Mouse (Mus musculus): ENCODE measurements around the gene Nsa2. TPM values are rescaled to one million over a fixed set of nuclear protein-coding genes. Genes with fewer than 3 reads are reported as not detected.
"Not testable (repeated sequence)": the region's sequence is repeated elsewhere in the genome, so short reads cannot be mapped to it uniquely, and the experiment has no call there.

The Nsa2 gene
- polyA plus RNA-seq, 1 experiment from 2014 or later: 20.0 TPM

- Histone ChIP-seq H3K4me1 (ENCODE audit: control insufficient read depth, low read depth, low read length) (no peaks in the 10 kb centered on the region), H3K4me3 (ENCODE audit: low read depth, low read length) (no peak overlapping the region), H3K9me3 (replicated peaks; ENCODE audit: control insufficient read depth, low read length) (no peaks in the 10 kb centered on the region), H3K9ac (ENCODE audit: low read depth, low read length) (no peak overlapping the region), H3K4me2 (ENCODE audit: low read depth, low read length) (no peak overlapping the region), H3K27ac (ENCODE audit: low read length) (no peak overlapping the region), H3K36me3 (ENCODE audit: control insufficient read depth, insufficient read depth) (peaks cover 34% of the 10 kb centered on the region), H3K27me3 (ENCODE audit: control insufficient read depth, insufficient read depth, low read depth, low read length) (no peaks in the 10 kb centered on the region)
- no peak for ATAC-seq (ENCODE audit: low read depth)
- 68% methylated on average over 10 of the region's 10 CpGs for WGBS (ENCODE audit: insufficient replicate concordance)
Observed at GRCm38 (mm10) chr13:97175520-97176264, 38.0 kb upstream of the Nsa2 start.

DNA sequence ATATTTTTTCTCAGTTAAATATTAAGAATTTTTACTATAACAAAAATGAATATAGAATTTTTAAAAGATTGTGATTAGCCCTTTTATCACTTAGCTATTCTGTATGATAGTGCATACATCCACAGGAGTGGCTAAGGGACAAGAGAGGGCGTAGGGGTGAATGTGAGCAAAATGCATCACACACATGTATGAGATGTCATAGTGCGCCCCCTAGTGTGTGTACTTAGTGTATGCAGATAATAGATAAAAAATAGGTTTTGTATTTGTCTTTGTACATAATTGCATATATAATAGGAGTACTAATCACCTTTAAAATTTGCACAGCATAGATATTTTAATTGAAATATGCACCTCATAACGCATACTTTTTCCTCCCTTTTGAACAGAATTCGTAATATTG is 8.1 kb upstream of the Nsa2 start:
- Histone ChIP-seq H3K27ac (ENCODE audit: low read length) (no peak overlapping the region), H3K9ac (ENCODE audit: low read depth, low read length) (no peak overlapping the region), H3K4me3 (ENCODE audit: low read depth, low read length) (no peak overlapping the region), H3K9me3 (replicated peaks; ENCODE audit: control insufficient read depth, low read length) (no peaks in the 10 kb centered on the region), H3K36me3 (ENCODE audit: control insufficient read depth, insufficient read depth) (peaks cover 22% of the 10 kb centered on the region), H3K4me2 (ENCODE audit: low read depth, low read length) (no peak overlapping the region), H3K4me1 (ENCODE audit: control insufficient read depth, low read depth, low read length) (no peaks in the 10 kb centered on the region), H3K27me3 (ENCODE audit: control insufficient read depth, insufficient read depth, low read depth, low read length) (no peaks in the 10 kb centered on the region)
- no peak for ATAC-seq (ENCODE audit: low read depth)
- WGBS (ENCODE audit: insufficient replicate concordance): 50% methylated on average over 4 of the region's 4 CpGs

GRCm38 (mm10) chr13:97142321-97142720 is 4.6 kb upstream of the Nsa2 start:
- peaks cover 6% of the 10 kb centered on the region for H3K4me1 ChIP-seq (ENCODE audit: control insufficient read depth, low read depth, low read length)
- WGBS (ENCODE audit: insufficient replicate concordance): 75% methylated on average over 7 of the region's 7 CpGs
- ATAC-seq (ENCODE audit: low read depth): no peak

GRCm38 (mm10) chr13:97138404-97138931 is 731 bp upstream of the Nsa2 start:
- not testable (repeated sequence) for H3K9me3 ChIP-seq (replicated peaks; ENCODE audit: control insufficient read depth, low read length); ATAC-seq (ENCODE audit: low read depth); H3K27me3 ChIP-seq (ENCODE audit: control insufficient read depth, insufficient read depth, low read depth, low read length); H3K36me3 ChIP-seq (ENCODE audit: control insufficient read depth, insufficient read depth); H3K4me1 ChIP-seq (ENCODE audit: control insufficient read depth, low read depth, low read length)
- 19% methylated on average over 8 of the region's 8 CpGs for whole genome bisulfite sequencing (ENCODE audit: insufficient replicate concordance)
- H3K4me3 ChIP-seq (ENCODE audit: low read depth, low read length): peak overlapping the region; percentile 95
- H3K4me2 ChIP-seq (ENCODE audit: low read depth, low read length): peak overlapping the region; percentile 70
- H3K27ac ChIP-seq (ENCODE audit: low read length): peak overlapping the region; percentile 85
- peak overlapping the region; percentile 96 for H3K9ac ChIP-seq (ENCODE audit: low read depth, low read length)

More at GRCm38 (mm10) chr13:97142321-97142720, 4.6 kb upstream of the Nsa2 start:
- H3K4me2 ChIP-seq (ENCODE audit: low read depth, low read length): no peak overlapping the region
- no peak overlapping the region for H3K4me3 ChIP-seq (ENCODE audit: low read depth, low read length)
- no peak overlapping the region for H3K27ac ChIP-seq (ENCODE audit: low read length)
- no peak overlapping the region for H3K9ac ChIP-seq (ENCODE audit: low read depth, low read length)
- H3K36me3 ChIP-seq (ENCODE audit: control insufficient read depth, insufficient read depth): peaks cover 9% of the 10 kb centered on the region
- no peaks in the 10 kb centered on the region for H3K9me3 ChIP-seq (replicated peaks; ENCODE audit: control insufficient read depth, low read length)
- H3K27me3 ChIP-seq (ENCODE audit: control insufficient read depth, insufficient read depth, low read depth, low read length): no peaks in the 10 kb centered on the region

- not testable (repeated sequence) for ATAC-seq (ENCODE audit: low read depth); H3K27me3 ChIP-seq (ENCODE audit: control insufficient read depth, insufficient read depth, low read depth, low read length); H3K9ac ChIP-seq (ENCODE audit: low read depth, low read length); H3K27ac ChIP-seq (ENCODE audit: low read length); H3K4me1 ChIP-seq (ENCODE audit: control insufficient read depth, low read depth, low read length); H3K4me2 ChIP-seq (ENCODE audit: low read depth, low read length); H3K4me3 ChIP-seq (ENCODE audit: low read depth, low read length); H3K9me3 ChIP-seq (replicated peaks; ENCODE audit: control insufficient read depth, low read length)
- no CpG with 5 or more reads among the region's 2 CpGs for WGBS (ENCODE audit: insufficient replicate concordance)
- H3K36me3 ChIP-seq (ENCODE audit: control insufficient read depth, insufficient read depth): peaks cover 16% of the 10 kb centered on the region
Observed at GRCm38 (mm10) chr13:97130413-97130812, 7.3 kb downstream of the Nsa2 start.

- H3K27me3 ChIP-seq (ENCODE audit: control insufficient read depth, insufficient read depth, low read depth, low read length); H3K9ac ChIP-seq (ENCODE audit: low read depth, low read length); H3K9me3 ChIP-seq (replicated peaks; ENCODE audit: control insufficient read depth, low read length); H3K4me1 ChIP-seq (ENCODE audit: control insufficient read depth, low read depth, low read length); H3K4me3 ChIP-seq (ENCODE audit: low read depth, low read length); H3K4me2 ChIP-seq (ENCODE audit: low read depth, low read length); H3K27ac ChIP-seq (ENCODE audit: low read length); ATAC-seq (ENCODE audit: low read depth): not testable (repeated sequence)
- H3K36me3 ChIP-seq (ENCODE audit: control insufficient read depth, insufficient read depth): peaks cover 12% of the 10 kb centered on the region
- WGBS (ENCODE audit: insufficient replicate concordance): 64% methylated on average over 2 of the region's 4 CpGs
Observed at GRCm38 (mm10) chr13:97129654-97130053, 8.1 kb downstream of the Nsa2 start.

- H3K4me1 ChIP-seq (ENCODE audit: control insufficient read depth, low read depth, low read length): no peaks in the 10 kb centered on the region
- no peaks in the 10 kb centered on the region for H3K9me3 ChIP-seq (replicated peaks; ENCODE audit: control insufficient read depth, low read length)
- H3K4me3 ChIP-seq (ENCODE audit: low read depth, low read length): no peak overlapping the region
- H3K4me2 ChIP-seq (ENCODE audit: low read depth, low read length): no peak overlapping the region
- H3K27me3 ChIP-seq (ENCODE audit: control insufficient read depth, insufficient read depth, low read depth, low read length): no peaks in the 10 kb centered on the region
- 55% methylated on average over 3 of the region's 3 CpGs for WGBS (ENCODE audit: insufficient replicate concordance)
- H3K27ac ChIP-seq (ENCODE audit: low read length): no peak overlapping the region
- ATAC-seq (ENCODE audit: low read depth): no peak
- H3K36me3 ChIP-seq (ENCODE audit: control insufficient read depth, insufficient read depth): no peaks in the 10 kb centered on the region
- H3K9ac ChIP-seq (ENCODE audit: low read depth, low read length): no peak overlapping the region
Observed at GRCm38 (mm10) chr13:97121341-97121740, 16.4 kb downstream of the Nsa2 start.

DNA sequence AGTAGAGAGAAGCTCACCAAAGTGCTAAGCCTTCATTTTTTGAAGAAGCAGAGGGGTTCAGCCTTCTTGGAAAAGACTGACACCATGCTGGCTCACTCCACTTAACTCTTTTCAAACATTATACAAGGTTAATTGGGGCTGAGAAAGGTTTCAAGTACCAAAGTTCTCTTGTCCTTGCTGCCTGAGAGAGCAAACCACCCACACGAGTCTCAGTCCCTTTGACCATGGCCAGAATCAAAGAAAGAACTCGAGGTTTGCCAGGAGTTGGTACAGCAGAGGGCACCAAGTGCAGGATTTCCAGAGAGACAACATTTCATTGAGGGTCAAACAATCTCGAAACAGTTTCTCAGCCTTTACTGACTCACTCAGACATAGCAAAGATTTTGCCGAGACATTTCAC is 28.7 kb downstream of the Nsa2 start:
- ATAC-seq (ENCODE audit: low read depth): no peak

DNA sequence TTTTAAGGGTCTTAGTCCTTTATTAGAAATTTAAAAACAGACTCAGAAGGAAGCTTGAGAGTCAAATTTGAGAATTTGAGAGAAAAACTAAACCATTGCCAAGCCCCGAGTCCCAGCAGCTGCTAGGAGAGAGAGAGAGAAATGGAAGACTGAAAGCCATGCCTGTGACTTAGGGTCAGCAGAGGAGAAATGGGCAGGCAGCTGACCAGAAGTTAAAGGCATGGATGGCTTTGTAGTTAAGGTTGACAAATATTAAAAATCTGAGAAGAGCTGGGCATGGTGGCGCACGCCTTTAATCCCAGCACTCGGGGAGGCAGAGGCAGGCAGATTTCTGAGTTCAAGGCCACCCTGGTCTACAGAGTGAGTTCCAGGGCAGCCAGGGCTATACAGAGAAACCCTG is 30.0 kb downstream of the Nsa2 start:
- 73% methylated on average over 4 of the region's 4 CpGs for WGBS (ENCODE audit: insufficient replicate concordance)
- not testable (repeated sequence) for H3K4me1 ChIP-seq (ENCODE audit: control insufficient read depth, low read depth, low read length); H3K9ac ChIP-seq (ENCODE audit: low read depth, low read length); H3K4me3 ChIP-seq (ENCODE audit: low read depth, low read length); H3K36me3 ChIP-seq (ENCODE audit: control insufficient read depth, insufficient read depth); H3K27ac ChIP-seq (ENCODE audit: low read length); H3K27me3 ChIP-seq (ENCODE audit: control insufficient read depth, insufficient read depth, low read depth, low read length); H3K9me3 ChIP-seq (replicated peaks; ENCODE audit: control insufficient read depth, low read length); ATAC-seq (ENCODE audit: low read depth); H3K4me2 ChIP-seq (ENCODE audit: low read depth, low read length)

More for the DNA sequence above, 28.7 kb downstream of the Nsa2 start:
- no peaks in the 10 kb centered on the region for H3K36me3 ChIP-seq (ENCODE audit: control insufficient read depth, insufficient read depth)
- WGBS (ENCODE audit: insufficient replicate concordance): 59% methylated on average over 4 of the region's 4 CpGs
- no peaks in the 10 kb centered on the region for H3K4me1 ChIP-seq (ENCODE audit: control insufficient read depth, low read depth, low read length)
- no peaks in the 10 kb centered on the region for H3K9me3 ChIP-seq (replicated peaks; ENCODE audit: control insufficient read depth, low read length)
- H3K4me3 ChIP-seq (ENCODE audit: low read depth, low read length): no peak overlapping the region
- H3K9ac ChIP-seq (ENCODE audit: low read depth, low read length): no peak overlapping the region
- H3K4me2 ChIP-seq (ENCODE audit: low read depth, low read length): no peak overlapping the region
- H3K27me3 ChIP-seq (ENCODE audit: control insufficient read depth, insufficient read depth, low read depth, low read length): no peaks in the 10 kb centered on the region
- no peak overlapping the region for H3K27ac ChIP-seq (ENCODE audit: low read length)
